Mouse (Mus musculus) thymus, postnatal 36 days (tissue): Measurements from ENCODE around the gene Jmjd1c.
"Not testable (repeated sequence)": the region's sequence is repeated elsewhere in the genome, so short reads cannot be mapped to it uniquely, and the experiment has no call there.

Experiments
- DNase-seq, 2 experiments: peaks; one replicate each; pipeline ENCODE4 v3.0.0; 2022; ENCODE audit warnings: mixed read lengths in 2 of 2

Jmjd1c gene

DNA sequence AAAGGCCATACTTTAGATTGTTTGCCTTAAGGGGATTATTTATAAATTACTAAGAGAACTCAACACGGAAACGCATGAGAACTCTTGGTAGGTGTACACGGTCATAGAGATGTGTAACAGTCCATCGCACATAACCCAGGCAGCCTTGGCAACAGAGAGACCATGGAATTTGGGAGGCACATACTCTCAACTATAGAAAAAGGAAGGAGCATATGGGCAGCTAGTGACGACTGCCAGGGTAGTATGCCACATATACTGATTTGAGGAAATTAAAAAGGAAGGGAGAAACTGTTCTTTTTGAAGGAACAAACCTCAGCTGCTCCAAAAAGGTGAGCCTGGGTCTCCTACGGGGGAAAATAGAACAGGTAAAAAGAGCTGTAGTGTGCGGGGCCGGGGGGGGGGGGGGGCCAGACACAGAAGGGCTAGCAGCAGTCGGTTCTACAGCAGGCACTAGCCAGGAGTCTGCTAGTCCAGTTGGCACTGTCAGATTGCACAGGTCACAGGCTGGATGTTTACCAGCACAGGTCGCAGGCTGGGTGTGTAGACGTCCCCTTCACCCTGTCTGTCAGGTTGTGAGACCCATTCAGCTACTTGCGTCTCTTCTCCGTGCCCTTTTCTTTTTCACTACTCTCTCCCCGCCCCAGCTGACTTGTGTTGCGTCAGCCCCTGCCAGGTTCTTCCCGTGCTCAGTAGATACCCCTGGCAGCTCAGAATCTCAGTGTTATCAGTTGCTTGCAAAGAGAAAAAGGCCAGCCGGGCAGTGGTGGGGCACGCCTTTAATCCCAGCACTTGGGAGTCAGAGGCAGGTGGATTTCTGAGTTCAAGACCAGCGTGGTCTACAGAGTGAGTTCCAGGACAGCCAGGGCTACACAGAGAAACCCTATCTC, 9.6 kb downstream of the Jmjd1c start:
- DNase-seq, result no peak

GRCm38 (mm10) chr10:67106400-67106799, 10.5 kb downstream of the Jmjd1c start:
- no peak for DNase-seq

DNA sequence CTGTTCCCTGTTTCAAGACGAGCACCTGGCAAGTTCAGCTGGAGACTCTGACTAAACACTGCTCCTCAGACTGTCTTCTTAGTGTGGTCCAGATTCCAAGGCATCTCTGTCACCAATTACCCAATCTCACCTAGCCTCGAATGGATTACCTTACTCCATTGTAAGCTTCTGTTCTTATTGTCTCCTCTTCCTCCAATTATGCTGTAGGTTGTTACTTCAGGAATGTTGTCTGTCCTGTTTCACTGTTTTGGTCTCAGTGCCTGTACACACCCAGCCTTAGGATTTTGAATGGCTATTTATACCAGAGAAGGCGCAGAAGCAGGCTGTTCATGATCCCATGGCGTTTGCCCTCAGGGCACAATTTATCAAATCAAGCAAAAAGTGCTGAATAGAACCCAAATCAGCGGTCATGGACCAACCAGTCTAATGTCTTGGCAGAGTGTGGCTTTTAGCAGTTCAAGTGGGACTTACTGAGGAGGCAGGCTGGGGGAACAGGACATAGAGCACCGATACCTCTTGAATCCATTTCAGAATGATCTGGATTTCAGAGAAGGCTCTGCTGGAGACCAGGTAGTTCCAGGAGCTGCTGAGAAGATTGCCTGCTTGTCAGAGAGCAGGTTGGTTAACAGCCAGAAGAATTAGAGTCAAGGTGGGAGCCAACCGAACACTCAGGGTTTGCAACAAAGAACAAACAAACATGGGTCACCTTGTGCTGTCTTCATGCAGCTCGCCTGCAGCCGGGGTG, 11.3 kb downstream of the Jmjd1c start:
- DNase-seq, result no peak

DNA sequence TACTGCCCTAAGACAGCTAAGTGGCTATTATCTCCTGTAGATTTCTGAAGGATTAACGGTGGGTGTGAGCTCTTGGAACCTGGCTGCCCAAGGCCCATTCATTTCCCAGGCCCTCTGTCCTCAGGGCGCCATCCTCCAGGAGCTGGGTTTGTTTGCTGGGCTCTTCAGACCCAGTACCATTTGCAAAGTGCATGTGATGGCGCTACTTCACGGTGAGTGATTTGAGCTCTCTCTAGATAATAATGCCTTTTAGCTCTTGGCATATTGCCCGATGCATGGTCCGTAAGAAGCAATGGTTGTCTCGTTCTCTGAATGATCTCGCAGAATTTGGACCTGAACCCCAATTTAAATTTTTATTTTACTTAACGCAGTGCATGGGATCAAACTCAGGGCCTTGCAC, 12.2 kb downstream of the Jmjd1c start:
- DNase-seq, result no peak

DNA sequence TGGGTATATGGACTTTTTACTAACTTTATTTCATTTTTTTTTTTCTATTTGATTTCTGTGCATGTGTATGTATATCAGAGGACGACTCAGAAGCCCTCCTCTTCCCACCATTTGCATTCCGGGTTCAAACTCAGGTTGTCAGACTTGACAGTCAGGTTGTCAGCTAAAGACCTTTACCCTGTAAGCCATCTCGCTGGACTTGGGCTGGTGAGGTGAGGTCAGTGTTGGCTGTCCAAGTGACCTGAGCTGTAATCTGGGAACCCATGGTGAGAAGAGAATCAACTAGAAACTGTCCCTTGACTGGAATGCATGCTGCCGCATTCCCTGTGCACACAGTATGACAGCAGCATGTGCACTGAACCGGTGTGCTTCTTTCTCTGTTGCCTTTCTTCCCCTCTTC, 13.7 kb downstream of the Jmjd1c start:
- no peak for DNase-seq

GRCm38 (mm10) chr10:67111044-67111798, 15.3 kb downstream of the Jmjd1c start:
- no peak for DNase-seq

DNA sequence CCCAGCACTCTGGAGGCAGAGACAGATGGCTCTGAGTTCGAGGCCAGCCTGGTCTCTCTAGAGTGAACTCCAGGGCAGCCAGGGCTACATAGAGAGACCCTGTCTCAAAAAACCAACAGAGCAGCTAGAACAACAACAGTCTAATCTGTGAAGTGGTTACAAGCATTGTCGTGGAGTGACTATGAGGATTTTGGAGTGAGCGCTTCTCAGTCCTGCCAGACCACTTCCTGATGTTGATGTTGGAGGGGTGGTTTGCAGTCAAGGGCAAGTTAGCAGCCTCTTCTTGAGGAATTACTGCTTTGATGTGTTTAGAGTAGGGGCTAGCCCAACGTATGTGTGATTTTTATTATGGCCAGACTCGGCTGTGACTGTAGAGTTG, 15.9 kb downstream of the Jmjd1c start:
- no peak for DNase-seq

DNA sequence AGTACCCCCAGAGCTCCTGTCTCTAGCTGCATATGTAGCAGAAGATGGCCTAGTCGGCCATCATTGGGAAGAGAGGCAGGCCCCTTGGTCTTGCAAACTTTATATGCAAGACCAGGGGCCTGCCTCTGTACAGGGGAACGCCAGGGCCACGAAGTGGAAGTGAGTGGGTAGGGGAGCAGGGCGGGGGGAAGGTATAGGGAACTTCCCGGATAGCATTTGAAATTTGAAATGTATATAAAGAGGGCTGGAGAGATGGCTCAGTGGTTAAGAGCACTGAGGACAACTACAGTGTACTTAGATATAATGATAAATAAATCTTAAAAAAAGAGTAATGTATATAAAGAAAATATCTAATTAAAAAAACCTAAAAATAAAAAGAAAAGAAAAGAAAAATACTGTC, 17.0 kb downstream of the Jmjd1c start:
- DNase-seq, result not testable (repeated sequence)

DNA sequence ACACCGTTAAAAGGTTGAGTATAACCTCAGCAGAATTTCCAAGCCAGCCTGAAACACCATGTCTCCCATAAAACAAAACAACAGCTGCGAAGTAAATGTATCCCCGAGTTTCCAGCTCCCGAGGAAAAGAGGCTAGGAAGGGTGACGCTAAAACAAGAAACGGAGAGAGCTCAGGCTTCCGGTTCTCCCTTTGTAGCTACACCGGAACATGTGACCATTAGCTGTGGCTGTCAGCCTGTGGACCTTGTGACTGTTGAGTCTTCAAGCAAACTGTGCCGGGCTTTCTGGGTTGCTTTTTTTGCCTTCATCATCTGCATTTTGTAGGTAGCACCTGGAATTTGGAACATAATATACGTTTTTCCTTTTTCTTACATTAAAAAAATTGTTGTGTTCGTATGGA, 17.9 kb downstream of the Jmjd1c start:
- no peak for DNase-seq

DNA sequence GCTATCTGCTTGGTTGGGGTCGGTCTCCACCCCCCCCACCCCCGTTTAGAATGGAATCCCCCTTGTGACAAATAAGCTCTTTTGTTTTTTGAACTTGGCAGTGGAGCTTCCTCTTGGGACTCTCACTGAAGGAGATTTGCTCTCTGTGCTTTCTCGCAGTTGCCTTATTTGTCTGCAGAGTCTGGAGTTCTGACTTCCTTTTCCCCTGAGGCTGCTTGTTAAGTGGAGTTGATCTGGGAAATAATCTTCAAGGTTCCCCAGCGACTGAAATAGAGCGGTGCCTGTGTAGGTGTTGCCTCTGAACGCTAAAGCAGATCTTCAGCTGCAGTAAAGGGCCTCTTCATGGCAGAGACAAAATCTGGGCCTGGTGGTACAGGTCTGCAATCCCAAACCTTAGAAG, 19.2 kb downstream of the Jmjd1c start:
- no peak for DNase-seq

DNA sequence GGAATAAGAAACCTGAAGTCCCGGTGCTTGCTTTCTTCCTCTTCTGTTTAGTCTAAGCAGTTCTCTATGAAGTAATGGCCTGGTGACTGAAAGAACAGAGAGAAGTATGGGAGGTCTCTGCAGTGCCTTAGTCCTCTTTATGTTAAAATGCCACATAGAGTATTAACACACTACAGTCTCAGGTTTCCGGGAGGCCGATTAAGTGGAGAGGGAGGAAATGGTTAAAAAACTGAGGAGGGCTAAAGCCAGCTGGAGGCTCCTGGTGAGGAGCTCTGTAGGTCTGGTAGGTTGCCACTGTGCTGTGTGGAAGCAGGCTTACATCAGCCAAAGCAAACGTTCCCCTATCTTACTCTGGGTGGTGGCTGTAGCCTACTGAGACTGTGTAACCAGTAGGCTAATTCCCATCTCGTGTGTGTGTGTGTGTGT, 19.8 kb downstream of the Jmjd1c start:
- DNase-seq, result no peak

- no peak for DNase-seq
Measured at GRCm38 (mm10) chr10:67116251-67116650, 20.3 kb downstream of the Jmjd1c start.

- no peak for DNase-seq
Measured at GRCm38 (mm10) chr10:67119291-67119690, 23.4 kb downstream of the Jmjd1c start.

DNA sequence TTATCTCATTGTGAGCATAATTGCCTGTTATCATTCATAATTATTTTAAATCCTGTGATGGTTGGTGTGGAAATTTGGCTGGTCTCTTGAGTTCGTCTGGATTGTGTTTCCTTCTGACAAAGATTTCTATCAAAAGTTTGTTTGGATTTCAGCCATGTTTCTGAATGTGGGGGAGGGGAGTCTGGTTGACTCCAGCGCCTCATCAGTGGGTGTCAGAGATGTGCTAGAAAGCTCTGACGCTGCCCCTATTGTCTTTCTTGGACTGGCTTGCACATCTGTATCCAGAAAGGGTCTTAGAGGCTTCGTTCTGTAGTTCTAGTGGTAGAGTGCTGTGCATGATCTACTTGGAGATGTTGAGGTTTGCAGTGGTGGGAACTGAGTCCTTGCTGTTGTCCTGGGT, 24.3 kb downstream of the Jmjd1c start:
- no peak for DNase-seq

DNA sequence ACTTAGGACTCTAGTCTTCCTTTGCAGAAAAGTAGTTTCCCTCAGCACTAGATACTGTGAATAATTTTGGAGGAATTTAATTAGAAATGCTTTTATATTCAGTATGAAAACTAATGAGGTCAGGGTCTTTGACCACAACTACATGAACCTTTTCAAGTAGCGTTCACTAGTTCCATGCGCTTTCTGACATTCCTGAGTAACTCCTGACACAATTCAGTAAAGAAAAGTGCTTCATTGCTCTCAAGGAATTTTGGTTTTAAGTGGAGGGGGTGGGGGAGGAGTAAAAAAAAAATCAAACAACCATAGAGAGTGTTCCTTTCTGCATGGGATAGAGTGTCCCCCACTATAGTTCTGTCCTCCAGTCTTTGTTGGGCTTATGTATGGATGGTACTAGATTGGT, 24.7 kb downstream of the Jmjd1c start:
- no peak for DNase-seq

GRCm38 (mm10) chr10:67123756-67124155, 27.8 kb downstream of the Jmjd1c start:
- DNase-seq, result no peak

GRCm38 (mm10) chr10:67124156-67124555, 28.2 kb downstream of the Jmjd1c start:
- no peak for DNase-seq

DNA sequence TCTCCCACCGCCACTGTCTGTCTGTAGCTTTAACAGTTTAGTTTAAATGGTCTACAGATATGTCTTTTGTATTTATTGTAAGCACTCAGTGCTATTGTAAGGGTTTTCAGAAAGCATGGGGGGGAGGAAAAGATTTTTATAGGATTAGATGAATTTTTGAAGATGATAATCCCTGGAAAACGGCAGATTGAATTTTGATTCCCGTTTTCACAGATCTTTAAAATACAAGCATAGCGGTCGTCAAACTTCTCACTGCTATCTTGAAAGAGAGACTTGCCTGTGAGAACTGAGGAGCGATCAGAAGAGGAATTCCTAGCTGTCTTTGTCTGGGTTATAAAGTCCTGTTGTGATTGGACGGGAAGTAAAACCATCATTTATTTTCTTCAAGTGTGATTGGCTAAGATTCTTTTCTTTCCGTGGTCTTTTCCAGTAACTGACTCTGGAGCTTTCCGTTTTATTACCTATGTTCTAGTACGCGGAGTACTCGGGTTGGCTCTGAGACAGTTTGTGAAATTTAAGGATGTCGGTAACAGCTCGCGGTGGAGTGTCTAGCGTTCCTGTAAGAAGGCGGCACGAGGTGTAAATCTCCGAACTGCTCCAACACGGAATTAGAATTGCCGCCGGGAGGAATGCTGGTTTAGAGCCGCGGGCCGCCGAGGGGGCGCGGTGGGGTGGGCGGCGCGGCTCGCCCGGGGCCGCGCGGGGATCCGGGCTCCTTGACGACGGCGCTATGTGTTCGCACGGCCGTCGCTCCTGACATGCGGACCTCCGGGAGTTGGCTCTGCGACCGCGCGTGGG, 30.3 kb downstream of the Jmjd1c start:
- DNase-seq, result peak in 1 of 2 experiments; percentile 20

GRCm38 (mm10) chr10:67126859-67127758, 31.2 kb downstream of the Jmjd1c start:
- DNase-seq, result peak; percentile 26 to 44

DNA sequence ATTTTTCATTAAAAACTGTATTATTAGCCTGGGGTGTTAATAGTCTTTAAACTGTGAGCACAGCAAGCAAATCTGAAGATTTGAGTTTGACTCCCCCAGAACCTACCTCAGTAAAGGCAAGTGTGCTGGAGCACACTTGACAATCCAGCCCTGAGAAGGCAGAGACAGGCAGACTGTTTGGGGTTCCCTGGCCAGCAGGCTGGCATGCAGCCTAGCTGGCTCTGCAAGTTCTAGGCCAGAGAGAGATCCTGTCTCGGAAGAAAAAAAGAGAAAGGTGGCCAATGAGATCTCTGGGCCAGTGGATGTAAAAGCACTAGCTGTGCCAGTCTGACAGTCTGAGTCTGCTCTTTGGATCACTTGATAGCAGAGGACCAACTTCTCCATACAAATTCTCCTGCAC, 33.6 kb downstream of the Jmjd1c start:
- DNase-seq, result no peak

GRCm38 (mm10) chr10:67131709-67132108, 35.8 kb downstream of the Jmjd1c start:
- DNase-seq, result no peak
